Mouse (Mus musculus) midbrain, embryonic 15.5 days (tissue): ENCODE data around the gene Prrg2. TPM values are rescaled to one million over a fixed set of nuclear protein-coding genes. Genes with fewer than 3 reads are reported as not detected.
"Not testable (repeated sequence)": the region's sequence is repeated elsewhere in the genome, so short reads cannot be mapped to it uniquely, and the experiment has no call there.

Source experiments
- ATAC-seq: fragments of 200-750 bp; cut with Nextera tagmentation; replicated peaks from 2 replicates; pipeline ENCODE4 v1.8.0; 2017; ENCODE audit warnings: moderate TSS enrichment
- H3K27ac ChIP-seq: fragments of 300-500 bp; sonication (generic); 2 replicates; pipeline ENCODE4 v1.5.1; 2015; ENCODE audit warnings: mild to moderate bottlenecking, inconsistent platforms
- H3K27me3 ChIP-seq: fragments of 300-500 bp; sonication (generic); replicated peaks from 2 replicates; pipeline ENCODE4 v1.6.1; 2015; ENCODE audit warnings: inconsistent platforms
- H3K36me3 ChIP-seq: fragments of 300-500 bp; sonication (generic); replicated peaks from 2 replicates; pipeline ENCODE4 v1.6.1; 2015; ENCODE audit warnings: inconsistent platforms
- H3K4me1 ChIP-seq: fragments of 300-500 bp; sonication (generic); 2 replicates; pipeline ENCODE4 v1.6.1; 2015; ENCODE audit warnings: inconsistent platforms
- H3K4me2 ChIP-seq: fragments of 300-500 bp; sonication (generic); 2 replicates; pipeline ENCODE4 v1.6.1; 2015; ENCODE audit warnings: inconsistent platforms, mild to moderate bottlenecking, moderate library complexity
- H3K4me3 ChIP-seq: fragments of 300-500 bp; sonication (generic); 2 replicates; pipeline ENCODE4 v1.5.1; 2015; ENCODE audit warnings: mild to moderate bottlenecking, inconsistent platforms
- H3K9ac ChIP-seq: fragments of 300-500 bp; sonication (generic); 2 replicates; pipeline ENCODE4 v1.6.1; 2015; ENCODE audit warnings: mild to moderate bottlenecking, inconsistent platforms
- H3K9me3 ChIP-seq: fragments of 300-500 bp; sonication (generic); 2 replicates; pipeline ENCODE4 v1.6.1; 2016; ENCODE audit warnings: inconsistent platforms
- WGBS: fragments of 180-500 bp; shearing (Covaris S2); methylation state at CpG from one replicate; pipeline ENCODE4 v1.1.7; 2015; ENCODE audit warnings: mixed read lengths; 5-methylcytosine and 5-hydroxymethylcytosine counted together
- polyA plus RNA-seq: library from polyadenylated mRNA; unstranded; fragments of >200 nt; fragmentation: Nextera tagmentation; extraction: Ambion mirVana; gene quantifications from 2 replicates; pipeline ENCODE4 v1.2.1, GENCODE M21; 2015

Gene Prrg2
- polyA plus RNA-seq = 15.7 and 15.9 TPM in 2 replicates

GRCm38 (mm10) chr7:45062239-45062835 is at the start of gene Prrg2, which contains the start of gene Nosip:
Gene Prrg2, minus strand, starts transcription at chr7:45062677.
Gene Nosip, plus strand, starts transcription at chr7:45062429.
- ATAC-seq = peak; percentile 85

DNA sequence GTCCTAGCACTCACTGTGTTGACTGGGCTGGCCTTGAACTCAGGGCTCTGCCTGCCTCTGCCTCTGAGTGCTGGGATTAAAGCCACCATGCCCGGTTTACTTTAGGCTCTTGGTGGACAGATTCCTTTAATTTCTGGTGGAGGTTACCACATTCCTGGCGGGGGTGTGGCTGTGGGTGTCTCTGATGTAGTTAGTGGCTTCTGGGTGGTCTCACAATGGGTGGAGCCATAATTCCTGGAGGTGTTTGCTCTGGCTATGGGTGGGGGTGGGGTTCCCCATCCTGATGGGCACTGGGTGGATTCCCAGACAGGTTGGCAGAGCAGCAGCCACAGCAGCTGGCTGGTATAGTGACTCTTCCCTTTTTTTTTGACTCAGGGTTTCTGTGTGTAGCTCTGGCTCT is 49.5 kb upstream of the Prrg2 start:
- Histone ChIP-seq H3K9me3 (no peaks in the 10 kb centered on the region), H3K36me3 (no peaks in the 10 kb centered on the region), H3K4me3 (no peak overlapping the region), H3K9ac (no peak overlapping the region), H3K4me1 (no peaks in the 10 kb centered on the region), H3K27ac (no peak overlapping the region), H3K4me2 (no peak overlapping the region), H3K27me3 (no peaks in the 10 kb centered on the region)
- WGBS = 68% methylated on average over 2 of the region's 2 CpGs
- ATAC-seq = no peak

More at GRCm38 (mm10) chr7:45062239-45062835, at the start of gene Prrg2, which contains the start of gene Nosip:
- WGBS = under 1% methylated on average over 31 of the region's 31 CpGs
- peak within 1 kb of the TSS; percentile 62 for H3K4me3 ChIP-seq
- H3K27me3 ChIP-seq = no peaks in the 10 kb centered on the region
- peak within 1 kb of the TSS; percentile 64 for H3K4me2 ChIP-seq
- H3K27ac ChIP-seq = peak within 1 kb of the TSS; percentile 92
- peaks cover 49% of the 10 kb centered on the region for H3K4me1 ChIP-seq
- H3K36me3 ChIP-seq = no peaks in the 10 kb centered on the region
- H3K9me3 ChIP-seq = no peaks in the 10 kb centered on the region
- H3K9ac ChIP-seq = peak within 1 kb of the TSS; percentile 54

DNA sequence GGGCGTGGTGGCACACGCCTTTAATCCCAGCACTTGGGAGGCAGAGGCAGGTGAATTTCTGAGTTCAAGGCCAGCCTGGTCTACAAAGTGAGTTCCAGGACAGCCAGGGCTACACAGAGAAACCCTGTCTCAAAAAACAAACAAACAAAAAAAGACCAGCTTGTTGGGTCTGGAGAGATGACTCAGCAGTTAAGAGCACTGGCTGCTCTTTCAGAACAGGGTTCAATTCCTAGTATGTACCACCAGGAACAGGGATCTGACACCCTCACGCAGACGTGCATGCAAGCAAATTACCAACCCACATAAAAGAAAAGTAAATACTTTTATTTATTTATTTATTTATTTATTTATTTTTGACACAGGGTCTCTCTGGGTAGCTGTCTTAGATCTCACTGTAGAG is 47.6 kb upstream of the Prrg2 start:
- not testable (repeated sequence) for ATAC-seq, H3K4me3 ChIP-seq, H3K27me3 ChIP-seq, H3K4me2 ChIP-seq, H3K4me1 ChIP-seq, H3K27ac ChIP-seq, H3K9me3 ChIP-seq, H3K36me3 ChIP-seq, H3K9ac ChIP-seq
- WGBS = 87% methylated on average over 4 of the region's 4 CpGs

DNA sequence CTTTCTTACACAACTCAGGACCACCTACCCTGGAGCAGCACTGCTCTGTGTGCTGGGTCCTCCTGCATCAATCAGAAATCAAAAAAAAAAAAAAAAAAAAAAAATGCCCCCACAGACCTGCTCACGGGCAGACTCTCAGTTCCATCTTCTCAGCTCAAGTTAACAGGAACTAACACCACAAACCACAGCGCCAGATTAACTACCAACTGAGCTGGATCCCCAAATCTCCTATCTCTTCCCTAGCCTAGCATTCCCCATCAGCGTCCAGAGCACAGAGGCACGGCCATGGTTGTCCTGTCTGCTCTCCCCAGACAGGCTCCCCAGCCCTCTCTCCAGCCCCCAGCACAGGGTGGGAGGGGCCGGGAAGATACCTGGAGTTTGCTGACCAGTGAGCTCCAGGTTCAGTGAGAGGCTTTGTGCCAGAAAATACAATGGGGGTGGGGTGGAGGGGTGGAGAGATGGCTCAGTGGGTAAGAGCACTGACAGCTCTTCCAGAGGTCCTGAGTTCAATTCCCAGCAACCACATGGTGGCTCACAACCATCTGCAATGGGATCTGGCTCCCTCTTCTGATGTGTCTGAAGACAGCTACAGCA is 44.7 kb upstream of the Prrg2 start:
- H3K9me3 ChIP-seq = no peaks in the 10 kb centered on the region
- 40% methylated on average over 5 of the region's 5 CpGs for WGBS
- H3K36me3 ChIP-seq = no peaks in the 10 kb centered on the region
- H3K27me3 ChIP-seq = no peaks in the 10 kb centered on the region
- no peaks in the 10 kb centered on the region for H3K4me1 ChIP-seq
- no peak overlapping the region for H3K27ac ChIP-seq
- no peak overlapping the region for H3K9ac ChIP-seq
- no peak for ATAC-seq
- H3K4me2 ChIP-seq = no peak overlapping the region
- H3K4me3 ChIP-seq = no peak overlapping the region

GRCm38 (mm10) chr7:45106441-45106840 is 44.0 kb upstream of the Prrg2 start:
- WGBS = 15% methylated on average over 6 of the region's 6 CpGs
- no peak for ATAC-seq
- H3K4me1 ChIP-seq = no peaks in the 10 kb centered on the region
- no peak overlapping the region for H3K4me3 ChIP-seq
- H3K4me2 ChIP-seq = no peak overlapping the region
- no peak overlapping the region for H3K27ac ChIP-seq
- no peaks in the 10 kb centered on the region for H3K36me3 ChIP-seq
- H3K9me3 ChIP-seq = no peaks in the 10 kb centered on the region
- no peak overlapping the region for H3K9ac ChIP-seq
- H3K27me3 ChIP-seq = no peaks in the 10 kb centered on the region

DNA sequence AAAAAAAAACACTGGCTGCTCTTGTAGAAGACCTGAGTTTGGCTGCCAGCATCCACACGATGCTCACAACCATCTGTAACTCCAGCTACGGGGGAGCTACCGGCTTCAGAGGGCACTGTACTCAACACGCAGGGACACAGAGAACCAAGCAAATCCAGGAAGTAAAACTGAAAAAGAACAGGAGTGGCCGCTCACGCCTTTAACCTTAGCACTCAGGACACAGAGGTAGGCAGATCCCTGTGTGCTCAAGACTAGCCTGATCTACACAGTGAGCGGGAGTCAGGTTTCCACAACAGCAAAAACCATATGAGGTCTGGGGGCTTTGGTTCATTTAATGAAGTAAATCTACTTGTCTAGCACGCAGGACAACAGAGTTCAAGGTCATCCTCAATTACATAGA is 43.0 kb upstream of the Prrg2 start:
- H3K4me3 ChIP-seq = no peak overlapping the region
- no peaks in the 10 kb centered on the region for H3K9me3 ChIP-seq
- H3K9ac ChIP-seq = no peak overlapping the region
- no peak overlapping the region for H3K27ac ChIP-seq
- WGBS = 78% methylated on average over 8 of the region's 8 CpGs
- H3K4me2 ChIP-seq = no peak overlapping the region
- H3K36me3 ChIP-seq = no peaks in the 10 kb centered on the region
- no peak for ATAC-seq
- no peaks in the 10 kb centered on the region for H3K4me1 ChIP-seq
- no peaks in the 10 kb centered on the region for H3K27me3 ChIP-seq

DNA sequence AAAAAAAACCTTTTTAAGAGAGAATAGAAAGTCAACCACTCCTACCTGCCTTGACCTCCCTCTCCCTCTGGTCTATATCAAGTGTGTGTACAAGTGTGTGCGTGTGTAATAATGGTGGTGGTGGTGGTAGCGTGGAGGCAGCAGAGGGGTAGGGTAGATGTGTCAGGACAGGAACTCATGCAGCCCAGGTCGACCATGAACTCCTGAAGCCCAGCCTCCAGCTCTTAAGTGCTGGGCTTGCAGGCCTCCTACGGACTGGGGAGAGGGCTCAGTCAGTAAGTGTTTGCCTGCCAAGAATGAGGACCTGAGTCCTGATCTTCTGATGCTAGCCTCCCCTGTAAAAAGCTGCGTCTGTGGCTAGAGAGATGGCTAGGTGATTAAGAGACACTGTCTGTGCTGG is 42.5 kb upstream of the Prrg2 start:
- WGBS = 77% methylated on average over 5 of the region's 5 CpGs
- Histone ChIP-seq H3K27ac (no peak overlapping the region), H3K4me1 (no peaks in the 10 kb centered on the region), H3K4me3 (no peak overlapping the region), H3K27me3 (no peaks in the 10 kb centered on the region), H3K9ac (no peak overlapping the region), H3K36me3 (no peaks in the 10 kb centered on the region), H3K9me3 (no peaks in the 10 kb centered on the region), H3K4me2 (no peak overlapping the region)
- no peak for ATAC-seq

DNA sequence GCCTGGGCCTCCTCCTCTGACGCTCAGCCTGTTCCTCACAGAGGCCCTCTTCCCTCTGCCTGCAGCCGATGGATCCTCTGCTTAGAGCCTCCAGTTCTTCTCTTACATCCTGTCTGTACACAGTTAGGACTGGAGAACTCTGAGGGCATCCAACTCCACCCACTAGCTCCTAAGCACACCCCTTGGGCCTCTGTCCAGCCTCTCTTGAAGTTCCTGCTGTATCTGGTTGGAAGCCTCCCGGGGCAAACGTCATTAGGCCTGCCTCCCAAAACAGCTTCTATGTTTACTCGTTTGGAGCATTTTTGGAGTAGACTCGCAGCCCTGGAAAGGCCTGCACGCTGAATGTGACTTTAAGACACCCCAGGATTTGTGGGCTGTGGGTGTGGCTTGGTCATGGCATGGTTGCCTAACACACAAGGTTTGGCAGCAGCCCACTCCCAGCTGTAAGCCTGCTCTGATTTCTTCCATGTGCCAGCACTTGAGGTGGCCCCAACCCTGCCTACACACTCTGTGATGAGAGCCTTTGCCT is 41.2 kb upstream of the Prrg2 start, which contains the start of gene Fcgrt:
Fcgrt (minus strand) TSS at position 200 of the 529 bp plus-strand sequence.
- H3K4me1 ChIP-seq = no peaks in the 10 kb centered on the region
- 80% methylated on average over 7 of the region's 7 CpGs for WGBS
- no peak within 1 kb of the TSS for H3K27ac ChIP-seq
- H3K9ac ChIP-seq = no peak within 1 kb of the TSS
- no peak within 1 kb of the TSS for H3K4me3 ChIP-seq
- no peaks in the 10 kb centered on the region for H3K36me3 ChIP-seq
- ATAC-seq = no peak
- H3K27me3 ChIP-seq = no peaks in the 10 kb centered on the region
- no peaks in the 10 kb centered on the region for H3K9me3 ChIP-seq
- H3K4me2 ChIP-seq = peak within 1 kb of the TSS; percentile 21

DNA sequence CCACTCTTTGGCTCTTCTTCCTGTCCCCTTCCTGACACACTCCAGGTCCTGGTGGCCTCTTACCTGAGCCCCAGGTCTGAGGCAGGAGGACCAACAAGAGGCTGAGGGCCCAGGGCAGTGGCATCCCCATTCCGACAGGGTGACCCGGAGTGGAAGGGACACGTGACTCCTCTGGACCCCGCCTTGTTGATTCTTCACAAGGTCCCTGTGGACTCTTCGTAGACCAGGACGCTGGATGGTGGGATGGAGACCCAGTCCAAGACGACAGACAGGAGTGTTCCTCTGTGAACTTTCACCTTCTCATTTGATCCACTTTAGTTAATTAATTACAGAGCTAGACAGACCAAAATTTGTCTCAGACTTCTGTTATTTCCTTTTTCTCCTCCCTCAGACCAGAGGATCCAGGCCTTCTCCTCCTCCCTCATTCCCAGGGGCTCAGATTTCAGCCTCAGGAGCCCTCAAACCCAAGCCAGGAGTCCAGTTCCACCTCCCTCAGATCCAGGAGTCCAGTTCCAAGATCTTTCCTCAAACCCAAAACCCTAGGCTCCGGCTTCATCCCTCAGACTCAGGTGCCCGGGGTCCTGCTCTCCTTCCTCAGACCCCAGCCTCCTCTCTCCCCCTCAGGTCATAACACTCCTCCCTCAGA is 40.6 kb upstream of the Prrg2 start:
- H3K4me2 ChIP-seq = peak overlapping the region; percentile 21
- 78% methylated on average over 9 of the region's 9 CpGs for WGBS
- H3K36me3 ChIP-seq = no peaks in the 10 kb centered on the region
- no peaks in the 10 kb centered on the region for H3K4me1 ChIP-seq
- H3K4me3 ChIP-seq = no peak overlapping the region
- no peak for ATAC-seq
- H3K9me3 ChIP-seq = no peaks in the 10 kb centered on the region
- H3K9ac ChIP-seq = no peak overlapping the region
- no peaks in the 10 kb centered on the region for H3K27me3 ChIP-seq
- H3K27ac ChIP-seq = no peak overlapping the region

DNA sequence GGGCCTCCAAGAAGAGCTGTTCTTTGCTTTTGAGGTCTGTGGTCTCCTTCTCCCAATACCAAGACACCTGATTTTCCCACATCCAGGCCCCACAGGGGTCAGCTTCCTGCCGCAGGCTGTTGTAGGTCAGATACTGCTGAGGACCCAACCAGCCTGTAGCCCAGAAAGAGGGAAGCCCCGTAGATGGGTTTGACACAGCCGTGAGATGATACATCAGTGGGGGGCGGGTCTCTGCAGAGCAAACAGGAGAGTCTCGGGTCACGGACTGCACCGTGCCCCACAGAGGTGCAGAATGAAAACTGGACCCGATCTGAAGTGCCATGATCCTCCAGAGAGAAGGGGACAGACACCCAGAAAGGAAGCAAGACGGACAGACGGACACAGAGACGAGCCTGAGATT is 40.0 kb upstream of the Prrg2 start:
- Histone ChIP-seq H3K9ac (no peak overlapping the region), H3K9me3 (no peaks in the 10 kb centered on the region), H3K36me3 (no peaks in the 10 kb centered on the region), H3K4me3 (no peak overlapping the region), H3K4me1 (no peaks in the 10 kb centered on the region), H3K27me3 (no peaks in the 10 kb centered on the region), H3K27ac (no peak overlapping the region), H3K4me2 (peak overlapping the region; percentile 13)
- 88% methylated on average over 11 of the region's 11 CpGs for WGBS
- no peak for ATAC-seq

- H3K27ac ChIP-seq = no peak overlapping the region
- 90% methylated on average over 6 of the region's 6 CpGs for WGBS
- no peak overlapping the region for H3K4me3 ChIP-seq
- no peak overlapping the region for H3K9ac ChIP-seq
- H3K4me2 ChIP-seq = no peak overlapping the region
- H3K9me3 ChIP-seq = no peaks in the 10 kb centered on the region
- H3K36me3 ChIP-seq = no peaks in the 10 kb centered on the region
- H3K4me1 ChIP-seq = no peaks in the 10 kb centered on the region
- no peak for ATAC-seq
- H3K27me3 ChIP-seq = no peaks in the 10 kb centered on the region
Measured at GRCm38 (mm10) chr7:45100046-45100445, 37.6 kb upstream of the Prrg2 start.

DNA sequence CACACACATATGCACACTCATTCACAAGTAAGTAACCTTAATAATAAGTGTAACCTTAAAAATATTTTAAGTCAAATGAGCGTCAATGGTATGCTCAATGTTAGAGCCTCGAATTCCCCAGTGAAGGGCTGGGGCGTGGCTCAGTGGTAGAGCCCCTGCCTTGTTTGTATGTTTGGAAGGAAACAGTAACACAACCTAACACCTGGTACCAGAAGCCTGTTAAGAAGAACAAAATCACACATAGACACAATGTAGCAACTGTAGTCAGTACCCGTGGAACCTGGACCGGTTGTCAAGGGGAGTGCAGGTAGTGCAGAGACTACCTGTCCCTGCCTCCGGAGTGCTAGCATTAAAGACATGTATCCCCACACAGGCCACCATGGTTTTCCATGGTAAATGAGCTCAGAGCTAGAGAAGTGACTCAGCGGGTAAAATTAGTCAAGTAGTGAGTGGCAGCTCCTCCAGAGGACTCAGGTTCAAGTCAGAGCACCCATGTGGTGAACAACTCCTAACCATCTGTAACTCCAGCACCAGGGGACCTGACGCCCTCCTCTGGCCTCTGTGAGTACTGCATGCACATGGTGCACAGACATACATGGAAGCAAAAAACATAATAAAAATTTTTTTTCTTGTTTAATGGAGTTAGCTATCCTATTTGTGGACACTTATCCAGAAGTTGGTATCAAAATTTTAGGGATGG is 36.2 kb upstream of the Prrg2 start:
- no peak overlapping the region for H3K9ac ChIP-seq
- H3K9me3 ChIP-seq = no peaks in the 10 kb centered on the region
- no peaks in the 10 kb centered on the region for H3K27me3 ChIP-seq
- H3K4me3 ChIP-seq = no peak overlapping the region
- no peak for ATAC-seq
- no peak overlapping the region for H3K27ac ChIP-seq
- 89% methylated on average over 8 of the region's 8 CpGs for WGBS
- no peak overlapping the region for H3K4me2 ChIP-seq
- H3K4me1 ChIP-seq = no peaks in the 10 kb centered on the region
- H3K36me3 ChIP-seq = no peaks in the 10 kb centered on the region
